Mouse (Mus musculus): Measurements from ENCODE around the gene Zbed6. TPM values are rescaled to one million over a fixed set of nuclear protein-coding genes. Genes with fewer than 3 reads are reported as not detected.
"Not testable (repeated sequence)": the region's sequence is repeated elsewhere in the genome, so short reads cannot be mapped to it uniquely, and the experiment has no call there.

The Zbed6 gene
- total RNA-seq (2017): 36.1 and 37.1 TPM in 2 replicates

DNA sequence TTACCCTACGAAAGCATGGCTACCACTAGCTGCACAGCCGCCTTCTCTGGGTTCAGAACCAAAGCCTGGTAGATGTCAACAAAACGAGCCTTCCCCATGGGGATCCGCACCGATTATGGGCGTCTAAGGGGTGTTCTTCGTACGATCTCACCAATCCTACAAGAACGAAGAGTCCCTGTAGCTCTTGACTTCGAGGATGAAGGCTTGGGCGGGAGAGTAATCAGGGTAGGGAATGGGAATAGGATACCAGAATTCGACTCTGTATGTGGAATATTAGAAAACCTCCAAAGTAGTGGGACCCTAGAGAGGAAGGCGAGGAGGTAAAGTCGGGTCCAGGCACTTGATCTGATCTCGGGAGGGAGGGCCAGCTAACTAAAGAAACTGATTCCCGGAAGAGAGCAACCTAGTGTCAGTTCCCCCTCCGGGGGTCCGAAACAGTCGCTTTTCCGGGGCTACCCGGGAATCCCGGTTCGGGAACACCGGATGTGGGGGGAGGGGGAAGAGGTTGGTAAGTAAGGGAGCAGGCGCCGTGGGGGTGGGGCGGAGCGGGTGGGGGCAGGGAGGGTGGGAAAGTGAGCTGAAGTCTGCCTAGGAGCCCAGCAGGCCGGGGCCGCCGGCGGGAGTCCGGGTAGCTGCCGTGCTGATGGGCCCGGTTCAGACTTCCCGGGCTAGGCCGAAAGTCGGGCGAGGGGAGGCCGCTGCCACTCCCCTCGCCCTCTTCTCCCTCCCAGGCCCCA, at the start of gene Zbed6:
Gene Zbed6 (minus strand): TSS at position 420 of the 737 bp plus-strand sequence.
- peak; percentile 11; the same call in 1 of the 2 replicates for ATAC-seq (ENCODE audit: extremely low read depth, insufficient number of reproducible peaks, low FRiP score, poor library complexity, severe bottlenecking)

DNA sequence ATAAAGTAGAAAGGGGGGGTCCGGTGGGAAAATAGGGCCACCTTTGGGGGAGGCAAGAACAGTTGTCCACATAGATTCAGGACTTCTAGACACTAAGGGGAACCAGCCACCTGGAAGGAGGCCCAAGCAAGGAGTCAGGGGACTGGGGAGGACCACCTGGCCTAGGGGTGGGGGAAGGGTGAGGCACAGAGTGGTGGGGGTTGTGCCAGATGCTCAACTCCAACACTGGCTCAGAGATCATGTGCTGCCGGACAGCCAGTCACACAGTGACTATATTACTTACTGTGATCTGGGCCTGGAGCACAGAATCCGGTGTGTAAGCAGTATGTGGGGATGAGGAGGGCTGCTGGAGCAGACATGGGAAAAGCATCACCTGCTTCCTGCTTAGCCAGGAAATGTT, 48.6 kb upstream of the Zbed6 start:
- ATAC-seq (ENCODE audit: extremely low read depth, insufficient number of reproducible peaks, low FRiP score, poor library complexity, severe bottlenecking): no peak

DNA sequence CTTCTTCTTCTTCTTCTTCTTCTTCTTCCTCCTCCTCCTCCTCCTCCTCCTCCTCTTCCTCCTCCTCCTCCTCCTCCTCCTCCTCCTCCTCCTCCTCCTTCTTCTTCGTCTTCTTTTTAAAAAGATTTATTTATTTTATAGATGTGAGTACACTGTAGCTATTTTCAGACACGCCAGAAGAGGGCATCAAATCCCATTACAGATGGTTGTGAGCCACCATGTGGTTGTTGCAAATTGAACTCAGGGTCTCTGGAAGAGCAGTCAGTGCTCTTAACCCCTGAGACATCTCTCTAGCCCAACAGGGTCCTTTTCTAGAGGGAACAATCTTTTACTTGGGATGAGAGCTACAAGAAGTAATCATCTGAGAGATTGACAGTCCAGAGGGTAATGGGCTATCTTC, 41.1 kb upstream of the Zbed6 start:
- ATAC-seq (ENCODE audit: extremely low read depth, insufficient number of reproducible peaks, low FRiP score, poor library complexity, severe bottlenecking): not testable (repeated sequence)

DNA sequence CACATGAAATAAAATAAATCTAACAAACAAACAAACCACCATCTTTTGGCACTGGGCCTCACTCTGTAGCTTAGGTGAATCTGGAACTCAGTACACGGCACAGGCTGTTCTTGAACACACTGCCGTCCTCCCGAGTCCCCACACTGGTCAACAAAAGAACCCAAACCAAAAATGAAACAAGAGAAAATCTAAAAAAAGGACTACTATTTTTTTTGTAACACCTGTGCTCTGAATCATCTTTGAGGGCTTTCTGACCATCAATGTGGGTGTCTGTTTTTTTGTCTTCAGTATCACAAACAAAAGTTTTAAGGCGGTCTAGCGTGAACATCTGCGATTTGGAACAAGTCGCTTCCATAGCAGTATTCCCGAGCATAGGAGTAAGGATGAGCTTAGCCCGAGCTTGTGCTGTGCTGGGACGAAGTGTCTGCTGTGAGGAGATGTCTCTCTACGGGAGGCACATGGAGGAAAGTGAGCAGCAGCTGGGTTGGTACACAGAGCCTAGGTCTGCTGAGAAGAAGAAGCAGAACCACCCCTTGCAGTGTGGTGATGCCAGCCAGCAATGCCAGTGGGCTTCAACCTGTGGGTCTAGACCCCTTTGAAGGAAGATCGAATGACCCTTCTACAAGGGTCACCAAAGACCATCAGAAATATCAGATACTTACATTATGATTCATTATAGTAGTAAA, 37.4 kb upstream of the Zbed6 start:
- no peak for ATAC-seq (ENCODE audit: extremely low read depth, insufficient number of reproducible peaks, low FRiP score, poor library complexity, severe bottlenecking)

DNA sequence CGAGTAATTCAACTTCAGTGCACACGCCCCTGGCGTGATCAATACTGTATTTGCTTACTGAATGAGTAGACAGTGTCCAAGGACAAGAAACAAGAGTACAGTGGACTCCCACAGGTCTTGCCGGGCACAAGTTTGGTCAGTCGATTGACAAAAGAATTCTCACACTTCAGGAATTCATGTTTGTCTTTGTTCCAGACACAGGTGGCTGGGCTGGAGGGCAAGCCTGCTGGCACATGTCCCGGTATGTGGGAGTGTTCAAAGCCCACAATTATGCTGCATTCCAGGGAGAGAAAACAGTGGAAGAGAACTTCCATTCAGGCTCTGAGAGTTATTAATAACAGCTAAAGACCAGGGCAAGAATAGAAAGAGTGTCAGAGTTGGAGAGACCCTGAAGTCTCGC, 35.2 kb upstream of the Zbed6 start:
- no peak for ATAC-seq (ENCODE audit: extremely low read depth, insufficient number of reproducible peaks, low FRiP score, poor library complexity, severe bottlenecking)

DNA sequence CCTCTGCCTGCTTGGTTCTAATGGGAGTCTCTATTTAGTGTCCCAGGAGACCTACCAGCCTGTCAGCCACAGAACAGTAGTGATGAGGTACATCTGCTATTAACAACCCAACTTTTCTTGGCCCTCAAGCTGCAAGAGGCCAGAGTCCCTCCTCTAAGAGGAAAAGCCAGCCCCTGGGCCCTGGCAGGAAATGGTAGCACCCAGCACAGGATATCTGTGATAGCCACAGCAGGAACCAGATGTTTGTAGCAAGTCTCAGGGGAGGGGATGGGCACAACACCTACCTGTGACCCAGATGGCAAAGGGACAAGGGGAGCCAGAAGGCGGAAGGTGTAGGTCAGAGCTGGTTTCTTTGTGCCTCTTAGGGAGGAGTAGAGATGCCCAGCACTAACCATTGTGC, 34.2 kb upstream of the Zbed6 start:
- peak; percentile 80 for ATAC-seq (ENCODE audit: extremely low read depth, insufficient number of reproducible peaks, low FRiP score, poor library complexity, severe bottlenecking)

DNA sequence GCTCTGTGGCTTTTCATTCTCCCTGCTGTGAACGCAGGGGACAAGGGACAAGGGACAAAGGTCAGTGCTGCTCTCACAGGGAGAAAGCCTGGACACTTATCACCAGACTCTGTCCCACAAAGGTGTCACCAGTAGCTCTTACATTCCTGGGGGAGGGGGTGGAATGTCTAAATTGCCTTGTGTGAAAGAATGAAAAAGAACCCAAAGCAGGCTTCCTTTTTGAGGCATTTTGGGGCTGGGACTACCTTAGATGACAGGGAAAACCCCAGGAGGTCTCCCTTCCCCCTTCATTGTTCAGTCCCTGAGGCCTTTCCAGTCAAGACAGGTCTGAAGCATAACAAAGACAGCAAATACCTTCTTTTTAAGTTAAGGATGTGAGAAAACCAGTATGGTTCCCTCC, 33.6 kb upstream of the Zbed6 start:
- no peak for ATAC-seq (ENCODE audit: extremely low read depth, insufficient number of reproducible peaks, low FRiP score, poor library complexity, severe bottlenecking)

DNA sequence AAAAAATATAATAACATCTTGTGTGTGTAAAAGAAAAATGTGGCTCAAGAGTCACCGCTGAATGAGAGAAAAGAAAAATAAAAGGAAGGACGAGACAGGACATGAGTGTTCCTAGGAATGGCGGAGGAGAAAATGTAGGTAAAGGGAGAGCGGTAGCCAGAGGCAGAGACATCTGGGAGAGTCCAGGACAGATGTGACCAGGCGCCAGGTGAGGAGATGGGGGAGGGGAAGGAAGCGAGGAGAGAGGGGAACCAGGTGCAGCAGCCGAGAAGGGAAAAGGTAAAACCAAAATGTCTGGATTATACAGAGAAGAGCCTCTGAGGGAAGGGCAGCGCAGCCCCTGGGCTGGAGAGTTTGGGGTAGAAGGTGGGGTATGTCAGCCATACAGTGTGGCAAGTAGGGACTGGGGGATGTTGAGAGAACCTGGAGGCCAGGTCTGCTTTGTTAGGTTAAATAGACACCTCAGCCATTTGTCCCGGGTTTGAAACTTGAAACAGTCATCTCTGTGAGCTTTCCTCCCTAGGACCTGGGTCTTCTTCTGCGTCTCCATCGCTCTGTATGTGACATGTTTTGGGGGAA, 32.9 kb upstream of the Zbed6 start:
- no peak for ATAC-seq (ENCODE audit: extremely low read depth, insufficient number of reproducible peaks, low FRiP score, poor library complexity, severe bottlenecking)

DNA sequence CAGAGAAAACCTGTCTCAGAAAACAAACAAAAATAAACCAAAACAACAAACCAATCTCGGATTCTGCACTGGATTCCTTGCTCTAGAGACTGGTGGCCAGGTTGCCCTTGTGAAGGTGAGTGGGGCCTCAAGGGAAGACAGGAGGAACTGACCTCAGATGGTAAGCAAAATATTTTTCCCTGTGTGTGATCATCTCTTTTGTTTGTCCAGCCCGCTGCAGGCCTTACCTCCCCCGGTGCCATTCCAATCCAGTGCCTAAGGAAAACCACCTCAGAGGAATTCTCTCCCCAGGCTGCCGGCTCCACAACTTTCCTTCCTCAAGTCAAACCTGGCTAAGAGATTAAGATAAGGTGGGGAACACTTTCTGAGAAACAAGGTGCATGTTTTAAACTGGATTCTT, 31.5 kb upstream of the Zbed6 start:
- no peak for ATAC-seq (ENCODE audit: extremely low read depth, insufficient number of reproducible peaks, low FRiP score, poor library complexity, severe bottlenecking)

DNA sequence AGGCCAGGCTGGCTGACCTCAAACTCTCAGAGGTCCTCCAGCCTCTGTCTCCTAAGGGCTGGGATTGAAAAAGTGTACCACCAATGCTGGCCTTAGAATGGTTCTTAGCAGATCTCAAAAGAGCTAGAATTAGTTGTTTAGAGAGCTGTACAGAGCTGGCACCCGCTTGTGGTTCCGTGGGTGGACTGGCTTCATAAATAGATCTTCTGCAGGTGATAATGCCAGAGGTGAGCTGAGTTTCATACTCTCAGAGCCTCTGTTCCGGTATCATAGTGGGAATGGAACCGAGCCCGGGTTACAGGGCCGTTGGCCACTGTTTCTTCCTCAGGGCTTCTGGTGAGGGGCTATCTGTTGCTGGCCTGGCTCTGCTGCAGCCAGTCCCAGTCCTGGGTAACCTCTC, 30.4 kb upstream of the Zbed6 start:
- ATAC-seq (ENCODE audit: extremely low read depth, insufficient number of reproducible peaks, low FRiP score, poor library complexity, severe bottlenecking): no peak

DNA sequence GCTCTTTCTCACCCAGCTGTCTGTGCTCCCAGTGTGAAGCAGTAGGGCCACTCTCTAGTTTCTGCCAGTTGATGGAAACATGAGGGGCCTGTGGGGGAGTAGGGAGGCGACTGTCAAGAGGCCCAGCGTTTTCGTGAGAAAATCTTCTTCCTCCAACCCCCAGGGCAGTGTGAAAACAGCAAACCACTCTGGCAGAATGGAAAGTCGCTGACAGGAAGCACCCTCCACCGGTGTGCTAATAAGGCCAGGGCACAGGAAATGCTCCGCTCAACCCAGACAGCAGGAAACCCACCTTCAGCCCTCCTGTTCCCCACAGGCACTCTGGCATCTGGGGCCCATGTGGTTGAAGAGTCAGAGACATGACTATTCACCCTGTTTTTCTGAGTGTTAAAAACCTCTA, 29.2 kb upstream of the Zbed6 start, which contains the start of gene Lax1:
Gene Lax1 (minus strand): TSS at position 212 of the 400 bp plus-strand sequence.
- peak; percentile 74 for ATAC-seq (ENCODE audit: extremely low read depth, insufficient number of reproducible peaks, low FRiP score, poor library complexity, severe bottlenecking)

DNA sequence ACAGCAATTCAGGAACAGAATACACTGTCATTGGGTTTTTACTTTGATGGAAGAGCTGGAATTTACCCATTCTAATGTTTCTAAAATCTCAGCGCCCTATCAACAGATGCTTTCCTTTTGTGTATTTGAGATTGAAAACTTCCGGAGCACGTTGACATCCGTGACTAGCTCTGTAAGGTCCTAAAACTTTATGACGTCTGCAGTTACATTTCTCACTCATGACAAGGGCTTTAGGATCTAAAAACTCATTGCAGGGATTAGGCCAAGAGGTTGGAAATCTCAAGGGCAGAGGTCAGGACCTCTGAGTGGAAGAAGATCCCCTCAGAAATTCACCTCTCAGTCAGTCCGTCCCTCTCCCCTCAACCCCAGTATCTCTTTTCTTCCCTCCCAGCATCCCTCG, 27.6 kb upstream of the Zbed6 start:
- ATAC-seq (ENCODE audit: extremely low read depth, insufficient number of reproducible peaks, low FRiP score, poor library complexity, severe bottlenecking): no peak

DNA sequence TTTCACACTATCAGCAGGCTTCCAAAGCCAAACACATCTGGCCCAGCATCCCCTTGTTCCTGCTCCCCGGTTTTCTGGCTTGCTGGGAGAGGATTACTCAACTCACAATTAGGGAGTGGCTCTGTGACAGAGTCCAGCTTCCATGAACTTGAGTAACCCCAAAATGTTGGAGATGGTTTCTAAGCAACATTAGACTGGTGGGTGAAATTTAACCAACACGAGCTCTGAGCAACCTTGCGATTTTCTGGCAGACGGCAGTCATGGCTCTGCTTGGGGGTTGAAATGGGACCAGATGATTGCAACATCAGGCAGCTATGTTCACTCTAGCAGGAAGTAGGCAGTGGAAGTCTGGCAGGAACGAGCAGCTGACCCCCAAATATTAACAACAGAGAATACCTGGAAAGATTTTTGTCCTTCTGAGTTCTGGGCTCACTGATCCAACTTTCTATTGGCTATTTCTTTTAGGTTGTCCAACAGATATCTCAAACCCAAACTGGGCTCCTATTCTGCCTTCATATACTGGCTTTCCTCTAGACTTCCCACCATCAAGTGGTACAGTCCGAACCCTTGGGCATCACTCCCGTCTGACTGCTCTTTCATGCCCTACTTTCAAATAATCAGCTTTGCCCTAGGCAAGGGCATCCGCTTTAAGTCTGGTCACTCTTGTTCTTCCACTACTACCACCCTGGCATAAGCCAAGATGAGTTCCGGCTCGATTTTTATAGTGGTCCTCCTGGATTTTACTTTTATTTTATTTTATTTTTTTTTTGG, 25.2 kb upstream of the Zbed6 start:
- ATAC-seq (ENCODE audit: extremely low read depth, insufficient number of reproducible peaks, low FRiP score, poor library complexity, severe bottlenecking): no peak

DNA sequence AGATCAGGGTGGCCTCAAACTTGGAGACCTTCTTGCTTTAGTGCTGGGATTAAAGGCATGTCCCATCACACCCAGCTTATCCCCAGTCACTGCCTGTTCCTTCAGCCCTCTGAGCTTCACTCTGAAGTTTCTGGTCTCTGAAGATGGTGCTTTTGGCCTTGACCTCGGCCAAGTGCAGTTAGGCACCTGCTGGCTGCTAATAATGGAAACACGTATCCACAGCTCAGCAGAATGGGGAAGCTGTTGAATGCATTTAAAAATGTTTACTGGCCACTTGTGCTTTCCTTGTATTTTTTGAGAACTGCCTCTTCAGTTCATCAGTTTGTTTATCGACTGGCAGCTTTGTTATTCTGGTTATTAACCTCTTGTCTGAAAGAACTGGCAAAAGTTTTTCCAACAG, 11.1 kb upstream of the Zbed6 start:
- ATAC-seq (ENCODE audit: extremely low read depth, insufficient number of reproducible peaks, low FRiP score, poor library complexity, severe bottlenecking): no peak

DNA sequence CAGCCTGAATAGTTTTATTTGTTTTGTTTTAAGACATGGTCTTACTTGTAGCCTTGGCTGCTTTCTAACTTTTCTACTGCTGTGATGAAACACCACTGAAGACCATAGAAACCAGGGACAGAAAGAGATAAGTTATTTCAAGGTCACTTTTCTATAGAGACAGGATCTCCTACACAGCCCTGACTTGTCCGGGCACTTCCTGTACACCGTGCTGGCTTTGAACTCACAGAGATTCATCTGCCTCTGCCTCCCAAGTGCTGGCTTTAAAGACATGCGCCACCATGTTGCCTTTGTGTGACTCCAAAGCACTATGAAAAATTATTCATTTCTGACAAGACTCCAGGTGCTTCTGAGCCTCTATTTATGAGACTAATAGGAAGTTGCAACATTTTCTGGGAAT, 10.6 kb upstream of the Zbed6 start:
- no peak for ATAC-seq (ENCODE audit: extremely low read depth, insufficient number of reproducible peaks, low FRiP score, poor library complexity, severe bottlenecking)

DNA sequence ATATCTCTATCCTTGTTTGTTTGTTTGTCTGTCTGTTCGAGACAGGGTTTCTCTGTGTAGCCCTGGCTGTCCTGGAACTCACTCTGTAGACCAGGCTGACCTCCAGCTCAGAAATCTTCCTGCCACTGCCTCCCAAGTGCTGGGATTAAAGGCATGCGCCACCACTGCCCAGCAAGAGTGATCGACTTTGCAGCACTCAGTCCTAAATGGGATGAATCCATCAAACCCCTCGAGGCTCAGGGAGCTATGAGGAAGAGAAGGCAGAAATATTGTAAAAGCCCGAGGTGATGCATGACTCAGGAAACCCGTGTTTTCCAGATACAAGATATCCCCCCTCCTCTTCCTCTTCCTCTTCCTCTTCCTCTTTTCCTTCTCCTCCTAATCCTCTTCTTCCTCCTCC, 10.1 kb upstream of the Zbed6 start:
- ATAC-seq (ENCODE audit: extremely low read depth, insufficient number of reproducible peaks, low FRiP score, poor library complexity, severe bottlenecking): no peak

DNA sequence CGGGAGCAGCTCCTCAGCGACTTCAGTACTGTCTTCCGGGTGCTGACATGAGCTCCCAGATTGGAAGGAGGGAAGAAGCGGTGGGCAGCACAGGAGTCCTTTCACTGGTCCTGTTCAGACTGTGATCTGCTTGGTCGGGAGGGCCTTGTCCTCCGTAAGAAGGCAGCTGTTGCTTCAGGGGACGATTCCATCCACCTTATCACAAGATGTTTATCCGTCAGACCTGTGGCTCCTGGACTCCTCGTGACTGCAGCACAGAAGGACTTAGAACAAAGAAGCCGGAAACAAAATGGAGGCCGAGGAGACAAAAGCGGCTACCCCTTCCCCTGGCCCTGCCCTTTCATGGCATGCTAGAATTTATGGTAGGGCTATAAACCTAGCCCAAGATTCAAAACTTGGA, 9.5 kb upstream of the Zbed6 start:
- no peak for ATAC-seq (ENCODE audit: extremely low read depth, insufficient number of reproducible peaks, low FRiP score, poor library complexity, severe bottlenecking)

DNA sequence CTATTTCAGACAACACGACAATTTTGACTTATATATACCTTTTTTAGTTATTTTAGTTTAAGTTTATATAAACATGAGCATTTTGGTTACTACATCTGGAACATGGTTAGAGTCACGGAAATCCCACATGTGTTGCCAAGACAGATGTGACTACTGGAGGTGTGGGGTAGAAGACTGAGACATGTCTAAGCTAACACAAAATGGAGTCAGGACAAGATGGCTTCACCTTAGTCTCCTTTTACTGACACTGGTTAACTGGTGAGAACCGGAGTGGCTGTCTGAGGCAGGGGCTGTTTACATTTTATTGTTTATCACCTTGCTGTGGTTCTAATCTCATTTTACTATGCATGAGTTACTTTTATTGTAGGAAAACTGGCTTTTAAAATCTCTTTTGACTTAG, 7.9 kb upstream of the Zbed6 start:
- ATAC-seq (ENCODE audit: extremely low read depth, insufficient number of reproducible peaks, low FRiP score, poor library complexity, severe bottlenecking): no peak

DNA sequence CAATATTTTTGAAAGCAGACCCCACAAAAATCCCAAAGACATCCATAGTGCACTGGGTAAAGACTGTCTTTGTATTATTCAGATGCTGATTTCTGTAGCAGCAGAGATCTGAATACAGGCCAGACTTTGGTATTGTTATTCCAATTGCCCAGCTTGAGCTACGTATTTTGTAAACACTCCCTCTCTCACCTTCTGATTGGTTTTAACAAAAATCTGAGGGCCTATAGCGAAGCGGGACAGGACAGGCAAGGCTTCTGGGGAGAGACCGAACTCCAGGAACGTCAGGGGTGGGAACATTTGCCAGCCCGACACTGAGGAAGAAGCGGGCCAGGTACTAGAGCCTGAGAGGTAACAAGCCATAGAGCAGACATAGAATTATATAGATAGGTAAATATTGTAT, 7.0 kb upstream of the Zbed6 start:
- no peak for ATAC-seq (ENCODE audit: extremely low read depth, insufficient number of reproducible peaks, low FRiP score, poor library complexity, severe bottlenecking)

DNA sequence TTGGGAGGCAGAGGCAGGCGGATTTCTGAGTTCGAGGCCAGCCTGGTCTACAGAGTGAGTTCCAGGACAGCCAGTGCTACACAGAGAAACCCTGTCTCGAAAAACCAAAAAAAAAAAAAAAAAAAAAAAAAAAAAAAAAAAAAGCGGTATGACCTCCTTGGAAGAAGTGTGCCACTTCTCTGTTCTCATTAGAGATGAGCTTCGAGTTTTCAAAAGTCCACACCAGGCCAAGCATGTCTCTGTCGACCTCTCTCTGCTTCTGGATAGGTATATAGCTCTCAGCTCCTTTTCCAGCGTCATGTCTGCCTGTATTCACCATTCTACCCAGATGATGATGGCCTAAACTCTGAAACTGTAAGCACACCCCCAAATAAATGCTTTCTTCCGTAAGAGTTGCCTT, 5.0 kb upstream of the Zbed6 start:
- ATAC-seq (ENCODE audit: extremely low read depth, insufficient number of reproducible peaks, low FRiP score, poor library complexity, severe bottlenecking): not testable (repeated sequence)
